Mouse (Mus musculus): ENCODE measurements around the gene Itga9.

Itga9 gene

GRCm38 (mm10) chr9:118606148-118606816, at the start of gene Itga9:
Gene Itga9 (plus strand): TSS chr9:118606690.
- in situ Hi-C loops (cut with MboI; ENCODE audit: low pct_unique_long_range_greater_than_20kb in 1 of 2, low sequenced_read_pairs in 2 of 2, unreplicated experiment in 1 of 2), result loop anchor here in 1 of 2 experiments (10.0 kb wide), 1 partner anchor 299 kb away; no protein-coding TSS in a partner anchor

DNA sequence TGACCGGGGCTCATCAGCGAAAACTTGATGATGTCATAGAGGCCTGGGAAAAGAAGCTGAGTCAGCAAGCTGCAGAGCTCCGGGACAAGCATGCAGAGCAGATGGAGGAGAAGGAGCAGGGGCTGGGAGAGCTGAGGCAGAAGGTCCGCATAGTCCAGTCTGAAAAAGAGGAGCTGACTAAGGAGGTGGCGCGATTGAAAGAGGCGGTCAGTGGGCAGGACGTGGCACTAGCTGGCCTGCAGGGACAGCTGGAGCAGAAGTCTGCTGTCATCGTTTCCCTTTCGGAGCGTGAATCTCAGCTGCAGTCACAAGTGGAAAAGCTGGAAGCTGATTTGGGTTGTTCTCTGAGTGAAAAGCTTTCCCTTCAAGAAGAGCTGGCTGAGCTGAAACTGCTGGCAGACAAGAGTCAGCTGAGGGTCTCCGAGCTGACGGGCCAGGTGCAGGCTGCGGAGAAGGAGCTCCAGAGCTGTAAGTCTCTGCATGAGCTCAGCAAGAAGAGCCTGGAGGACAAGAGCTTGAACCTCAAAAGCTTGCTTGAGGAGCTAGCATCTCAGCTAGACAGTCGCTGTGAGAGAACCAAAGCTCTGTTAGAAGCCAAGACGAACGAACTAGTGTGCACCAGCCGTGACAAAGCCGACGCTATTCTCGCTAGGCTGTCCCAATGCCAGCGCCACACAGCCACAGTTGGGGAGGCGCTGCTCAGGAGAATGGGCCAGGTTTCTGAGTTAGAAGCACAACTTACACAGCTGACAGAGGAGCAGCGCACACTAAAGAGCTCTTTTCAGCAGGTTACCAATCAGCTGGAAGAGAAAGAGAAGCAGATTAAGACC, 49.3 kb upstream of the Itga9 start:
- in situ Hi-C loops (cut with MboI; ENCODE audit: low pct_unique_long_range_greater_than_20kb in 1 of 2, low sequenced_read_pairs in 2 of 2, unreplicated experiment in 1 of 2), result no loop called here

- in situ Hi-C loops (cut with MboI; ENCODE audit: low pct_unique_long_range_greater_than_20kb in 1 of 2, low sequenced_read_pairs in 2 of 2, unreplicated experiment in 1 of 2), result no loop called here
Observed at GRCm38 (mm10) chr9:118563356-118563755, 43.1 kb upstream of the Itga9 start.

- in situ Hi-C loops (cut with MboI; ENCODE audit: low pct_unique_long_range_greater_than_20kb in 1 of 2, low sequenced_read_pairs in 2 of 2, unreplicated experiment in 1 of 2), result no loop called here
Observed at GRCm38 (mm10) chr9:118563866-118564265, 42.6 kb upstream of the Itga9 start.

- in situ Hi-C loops (cut with MboI; ENCODE audit: low pct_unique_long_range_greater_than_20kb in 1 of 2, low sequenced_read_pairs in 2 of 2, unreplicated experiment in 1 of 2), result no loop called here
Observed at GRCm38 (mm10) chr9:118564696-118565095, 41.8 kb upstream of the Itga9 start.

- in situ Hi-C loops (cut with MboI; ENCODE audit: low pct_unique_long_range_greater_than_20kb in 1 of 2, low sequenced_read_pairs in 2 of 2, unreplicated experiment in 1 of 2), result no loop called here
Observed at GRCm38 (mm10) chr9:118569328-118569727, 37.2 kb upstream of the Itga9 start.

- in situ Hi-C loops (cut with MboI; ENCODE audit: low pct_unique_long_range_greater_than_20kb in 1 of 2, low sequenced_read_pairs in 2 of 2, unreplicated experiment in 1 of 2), result no loop called here
Observed at GRCm38 (mm10) chr9:118570865-118571264, 35.6 kb upstream of the Itga9 start.

- in situ Hi-C loops (cut with MboI; ENCODE audit: low pct_unique_long_range_greater_than_20kb in 1 of 2, low sequenced_read_pairs in 2 of 2, unreplicated experiment in 1 of 2), result no loop called here
Observed at GRCm38 (mm10) chr9:118571701-118572100, 34.8 kb upstream of the Itga9 start.

- in situ Hi-C loops (cut with MboI; ENCODE audit: low pct_unique_long_range_greater_than_20kb in 1 of 2, low sequenced_read_pairs in 2 of 2, unreplicated experiment in 1 of 2), result no loop called here
Observed at GRCm38 (mm10) chr9:118574911-118575310, 31.6 kb upstream of the Itga9 start.

DNA sequence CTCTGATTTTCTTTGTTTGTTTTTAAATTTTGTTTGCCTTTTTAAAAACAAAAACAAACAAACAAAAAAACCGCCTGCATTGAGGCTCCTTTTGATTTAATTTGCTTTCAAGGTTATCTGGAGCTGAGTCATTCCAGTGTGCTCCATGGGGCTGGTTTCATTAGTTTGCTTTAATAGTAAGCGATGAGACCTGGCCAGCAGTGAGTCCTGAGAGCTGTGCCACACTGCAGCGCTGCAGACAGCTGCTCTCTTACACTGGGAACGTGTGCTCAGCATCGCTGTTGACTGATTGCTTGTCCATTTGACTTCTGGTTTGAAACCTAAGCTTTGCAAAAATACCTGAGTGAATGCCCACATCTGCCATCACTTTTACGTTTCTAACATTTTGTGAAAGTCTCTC, 26.1 kb upstream of the Itga9 start:
- in situ Hi-C loops (cut with MboI; ENCODE audit: low pct_unique_long_range_greater_than_20kb in 1 of 2, low sequenced_read_pairs in 2 of 2, unreplicated experiment in 1 of 2), result no loop called here

GRCm38 (mm10) chr9:118582757-118583156, 23.7 kb upstream of the Itga9 start:
- in situ Hi-C loops (cut with MboI; ENCODE audit: low pct_unique_long_range_greater_than_20kb in 1 of 2, low sequenced_read_pairs in 2 of 2, unreplicated experiment in 1 of 2), result no loop called here

- in situ Hi-C loops (cut with MboI; ENCODE audit: low pct_unique_long_range_greater_than_20kb in 1 of 2, low sequenced_read_pairs in 2 of 2, unreplicated experiment in 1 of 2), result no loop called here
Observed at GRCm38 (mm10) chr9:118584838-118585237, 21.7 kb upstream of the Itga9 start.

DNA sequence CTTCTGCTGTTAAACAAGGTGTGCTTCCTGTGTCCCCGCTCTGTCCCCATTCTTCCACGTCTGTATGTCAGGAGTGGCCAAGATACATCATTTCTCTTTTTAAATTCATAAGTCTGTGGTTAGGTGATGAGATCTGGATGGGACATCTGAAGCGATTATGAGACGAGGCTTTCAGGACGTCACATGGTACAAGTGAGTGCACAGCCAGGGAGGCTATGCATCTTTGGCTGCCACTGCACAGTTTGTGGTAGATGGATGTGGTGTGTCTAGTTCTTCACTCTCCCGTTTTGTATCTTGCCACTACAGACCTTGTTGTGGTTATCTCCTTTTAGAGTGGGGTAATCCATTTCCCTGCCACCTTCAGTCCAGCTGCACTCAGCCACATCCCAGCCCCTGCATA, 20.5 kb upstream of the Itga9 start:
- in situ Hi-C loops (cut with MboI; ENCODE audit: low pct_unique_long_range_greater_than_20kb in 1 of 2, low sequenced_read_pairs in 2 of 2, unreplicated experiment in 1 of 2), result no loop called here

DNA sequence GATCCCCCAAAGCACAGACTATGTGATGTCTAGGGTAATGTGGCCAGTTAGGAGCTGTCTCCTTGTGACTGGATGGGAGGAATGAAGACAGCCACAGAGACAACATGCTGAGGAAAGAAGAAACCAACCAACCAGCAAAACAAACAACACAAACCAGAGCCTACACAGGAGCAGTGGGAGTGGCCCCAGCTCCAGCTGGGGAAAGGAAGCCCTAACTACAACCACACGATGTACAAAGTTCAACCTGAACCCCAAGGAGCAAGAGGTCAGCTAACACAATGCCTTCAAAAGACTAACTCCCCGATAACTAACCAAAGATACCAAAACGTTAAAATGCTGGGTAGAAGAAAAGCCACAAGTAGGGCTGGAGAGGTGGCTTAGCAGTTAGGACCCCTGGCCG, 19.4 kb upstream of the Itga9 start:
- in situ Hi-C loops (cut with MboI; ENCODE audit: low pct_unique_long_range_greater_than_20kb in 1 of 2, low sequenced_read_pairs in 2 of 2, unreplicated experiment in 1 of 2), result no loop called here

DNA sequence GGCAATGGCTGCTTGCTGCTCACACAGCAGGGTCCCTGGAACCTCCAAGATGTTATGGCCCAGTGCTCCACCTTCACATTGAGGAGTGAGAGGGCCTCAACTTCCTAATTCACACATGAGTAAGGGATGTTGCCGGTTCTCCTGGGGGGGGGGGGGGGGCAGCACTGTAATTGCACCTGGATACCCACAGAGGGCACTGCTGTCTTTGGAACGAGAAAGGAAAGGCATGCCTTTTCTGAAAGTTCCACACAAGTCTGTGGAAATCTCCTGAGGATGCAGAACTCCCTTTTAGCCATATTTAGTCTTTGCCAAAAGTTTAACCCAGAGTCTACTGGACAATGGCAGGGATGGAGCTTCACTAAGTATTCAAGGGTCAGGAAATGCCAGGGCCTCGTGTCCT, 17.2 kb upstream of the Itga9 start:
- in situ Hi-C loops (cut with MboI; ENCODE audit: low pct_unique_long_range_greater_than_20kb in 1 of 2, low sequenced_read_pairs in 2 of 2, unreplicated experiment in 1 of 2), result no loop called here

- in situ Hi-C loops (cut with MboI; ENCODE audit: low pct_unique_long_range_greater_than_20kb in 1 of 2, low sequenced_read_pairs in 2 of 2, unreplicated experiment in 1 of 2), result no loop called here
Observed at GRCm38 (mm10) chr9:118590230-118590629, 16.3 kb upstream of the Itga9 start.

GRCm38 (mm10) chr9:118591633-118592032, 14.9 kb upstream of the Itga9 start:
- in situ Hi-C loops (cut with MboI; ENCODE audit: low pct_unique_long_range_greater_than_20kb in 1 of 2, low sequenced_read_pairs in 2 of 2, unreplicated experiment in 1 of 2), result no loop called here

DNA sequence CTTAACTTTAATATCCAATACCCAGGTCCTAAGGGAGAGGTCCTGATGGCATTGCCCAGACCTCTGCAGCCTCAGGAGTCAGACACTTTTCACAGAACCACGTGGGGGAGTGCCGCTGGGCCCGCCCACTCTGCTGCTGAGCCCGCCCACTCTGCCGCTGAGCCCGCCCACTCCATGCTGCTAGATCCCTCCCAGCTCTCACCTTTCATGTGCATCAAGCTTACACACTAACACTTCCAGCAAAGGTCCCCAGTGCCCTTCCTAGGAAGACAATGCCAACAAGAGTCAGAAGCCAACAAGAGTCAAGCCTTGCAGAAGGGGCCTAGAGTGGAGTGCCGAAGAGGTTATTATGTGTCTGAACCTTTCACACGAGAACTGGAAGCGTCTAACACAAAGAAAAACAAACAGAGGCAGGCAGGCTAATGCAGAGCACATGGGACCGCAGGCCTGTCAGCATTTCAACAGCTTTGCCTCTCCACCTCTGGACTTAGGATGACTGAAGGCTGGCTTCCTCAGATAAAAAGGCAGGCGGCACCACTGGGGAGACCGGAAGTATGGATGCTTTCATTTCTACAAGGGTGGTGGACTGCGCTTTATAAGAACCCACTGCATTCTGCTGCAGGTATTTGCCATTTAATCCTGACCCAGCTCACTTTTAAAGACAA, 13.8 kb upstream of the Itga9 start:
- in situ Hi-C loops (cut with MboI; ENCODE audit: low pct_unique_long_range_greater_than_20kb in 1 of 2, low sequenced_read_pairs in 2 of 2, unreplicated experiment in 1 of 2), result no loop called here

GRCm38 (mm10) chr9:118593443-118593842, 13.0 kb upstream of the Itga9 start:
- in situ Hi-C loops (cut with MboI; ENCODE audit: low pct_unique_long_range_greater_than_20kb in 1 of 2, low sequenced_read_pairs in 2 of 2, unreplicated experiment in 1 of 2), result no loop called here
